Mouse (Mus musculus) heart, embryonic 14.5 days (tissue): ENCODE results near the gene Tal1. TPM values are rescaled to one million over a fixed set of nuclear protein-coding genes. Genes with fewer than 3 reads are reported as not detected.

Experiments
- polyA plus RNA-seq: library from polyadenylated mRNA; unstranded; fragments of >200 nt; fragmentation: Nextera tagmentation; extraction: Ambion mirVana; gene quantifications from 2 replicates; pipeline ENCODE4 v1.2.1, GENCODE M21; 2014

Tal1 gene
- polyA plus RNA-seq, 1 experiment from 2014 or later = 2.8 TPM

Other genes starting within 250 kb of the Tal1 start
- gene Gm12830, start 234.7 kb upstream of the Tal1 start, polyA plus RNA-seq = not detected in 2 replicates
- gene Foxd2, start 147.6 kb upstream of the Tal1 start, polyA plus RNA-seq = not detected in 2 replicates
- gene Foxe3, start 130.4 kb upstream of the Tal1 start, polyA plus RNA-seq = not detected in 2 replicates
- gene Cmpk1, start 69.2 kb upstream of the Tal1 start, polyA plus RNA-seq = 59.4 and 64.8 TPM in 2 replicates
- gene Stil, start 56.3 kb upstream of the Tal1 start, polyA plus RNA-seq = 9.8 and 11.1 TPM in 2 replicates
- gene Pdzk1ip1, start 32.3 kb downstream of the Tal1 start, polyA plus RNA-seq = 1.9 and 4.1 TPM in 2 replicates
- gene Cyp4x1, start 77.9 kb downstream of the Tal1 start, polyA plus RNA-seq = 0.04 TPM in 1 of 2 replicates, not detected in the other
- gene Cyp4a29, start 185.7 kb downstream of the Tal1 start, polyA plus RNA-seq = not detected in 2 replicates
- gene Cyp4a12a, start 242.6 kb downstream of the Tal1 start, polyA plus RNA-seq = not detected in 2 replicates